Mouse (Mus musculus) leukemia stem cell, adult 10-12 weeks (primary cell): Measurements from ENCODE around the gene Stard10. TPM values are rescaled to one million over a fixed set of nuclear protein-coding genes. Genes with fewer than 3 reads are reported as not detected.

Experiments used
- polyA plus RNA-seq: library from polyadenylated mRNA; stranded (reverse); fragments of >175 nt; gene quantifications from 2 replicates; pipeline ENCODE4 v1.2.3, GENCODE M21; 2012; ENCODE audit warnings: low replicate concordance

The Stard10 gene
- polyA plus RNA-seq, result 1,629 and 3,511 TPM in 2 replicates

DNA sequence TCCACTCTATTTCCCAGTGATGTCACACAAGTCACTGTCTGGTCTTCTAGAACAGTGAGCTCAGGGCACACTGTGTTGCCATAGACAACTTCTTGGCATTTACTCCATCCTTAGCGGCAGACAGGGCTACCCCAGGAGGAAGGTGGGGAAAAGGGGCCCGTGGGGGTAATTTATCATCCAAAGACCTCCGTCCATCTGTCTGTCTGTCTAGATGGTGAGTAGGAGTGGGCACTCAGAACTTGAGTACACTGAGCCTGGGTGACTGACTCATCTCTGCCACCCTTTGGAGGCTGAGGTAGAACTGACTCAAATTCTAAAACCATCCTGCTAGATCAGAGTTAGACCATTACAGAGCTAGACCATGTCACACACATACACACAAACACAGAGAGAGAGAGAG lies at the start of gene Stard10:
TSS of gene Stard10 (plus strand) at position 73 of the 400 bp plus-strand sequence.

DNA sequence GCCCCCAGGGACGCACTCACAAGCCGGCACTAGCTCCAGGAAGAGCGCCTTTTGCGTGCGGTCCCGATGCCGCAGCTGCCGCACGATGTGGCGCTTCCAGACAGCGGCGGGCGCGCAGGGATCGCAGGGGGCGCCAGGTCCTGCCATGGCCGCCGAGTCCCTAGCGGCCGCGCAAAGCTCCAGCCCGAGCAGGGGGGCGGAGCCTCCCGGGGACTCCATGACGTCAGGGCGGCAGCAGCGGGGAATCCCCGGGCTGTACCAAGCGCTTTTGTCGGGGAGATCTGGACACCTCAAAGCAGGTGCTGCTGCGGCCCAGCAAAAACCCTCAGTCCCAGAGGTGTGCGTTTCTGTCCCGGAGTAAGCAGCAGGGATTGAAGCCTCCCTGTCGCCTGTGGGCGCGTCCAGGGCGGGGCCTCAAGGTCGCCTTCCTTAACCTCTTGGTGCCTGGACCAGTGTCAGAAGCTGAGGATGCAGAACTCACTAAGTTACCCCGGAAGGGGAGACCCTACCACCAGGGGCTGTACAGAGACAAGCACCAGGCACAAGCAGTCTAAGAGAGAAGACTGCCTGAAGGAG lies 14.9 kb upstream of the Stard10 start, which contains the start of gene Atg16l2:
TSS of gene Atg16l2 (minus strand) at position 371 of the 576 bp plus-strand sequence.

DNA sequence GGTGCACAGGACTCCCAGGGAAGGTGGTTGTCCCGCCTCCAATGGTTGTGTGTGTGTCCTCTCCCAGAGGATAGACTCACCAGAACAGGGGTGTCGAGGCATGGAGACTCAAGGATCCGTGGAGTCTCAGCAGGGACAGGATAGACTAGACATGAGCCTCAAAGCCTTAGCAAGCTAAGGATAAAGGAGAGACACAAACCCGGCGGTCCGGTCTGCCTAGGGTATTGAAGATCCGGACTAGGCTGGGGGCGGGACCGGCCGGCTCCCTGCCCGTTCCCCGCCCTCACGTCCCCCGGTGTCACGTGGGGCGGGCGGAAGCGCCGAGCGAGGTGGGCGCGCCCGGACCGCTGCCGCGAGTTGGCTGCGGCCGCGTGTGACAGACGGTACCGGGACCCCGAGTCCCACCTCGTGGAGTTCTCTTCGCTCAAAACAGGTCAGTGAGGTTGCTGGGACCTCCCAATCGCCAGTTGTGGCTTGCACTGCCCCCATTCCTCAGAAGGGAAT lies 30.9 kb downstream of the Stard10 start, which contains the start of gene Arap1:
TSS of gene Arap1 (plus strand) at position 301 of the 504 bp plus-strand sequence.

Other genes with a start within 250 kb of the Stard10 start
- 10.4 and 38.2 TPM in 2 replicates for gene Fchsd2, start 224.2 kb upstream of the Stard10 start, polyA plus RNA-seq
- gene Atg16l2, start 14.8 kb upstream of the Stard10 start, polyA plus RNA-seq, result 6.9 and 20.3 TPM in 2 replicates
- 162 and 220 TPM in 2 replicates for gene Arap1, start 31.0 kb downstream of the Stard10 start, polyA plus RNA-seq
- gene Gm45837, start 93.8 kb downstream of the Stard10 start, polyA plus RNA-seq, result 1.1 and 3.2 TPM in 2 replicates
- 2.3 and 9.0 TPM in 2 replicates for gene Pde2a, start 104.6 kb downstream of the Stard10 start, polyA plus RNA-seq